Mouse (Mus musculus) cerebellum, adult 2 months (tissue): ENCODE results near the gene Atxn1. TPM values are rescaled to one million over a fixed set of nuclear protein-coding genes. Genes with fewer than 3 reads are reported as not detected.

Experiments used
- DNase-seq, 2 experiments: peaks; one replicate each; pipeline ENCODE4 v3.0.0; 2021
- H3K27ac ChIP-seq: fragments of 200-500 bp; 2 replicates; pipeline ENCODE4 v1.5.1; 2012; ENCODE audit warnings: low read length, control low read depth, inconsistent platforms; ENCODE audit not compliant: insufficient read depth
- H3K27me3 ChIP-seq: fragments of 200-500 bp; 2 replicates; pipeline ENCODE4 v1.6.1; 2012; ENCODE audit warnings: inconsistent platforms, mild to moderate bottlenecking, low read length, moderate library complexity; ENCODE audit not compliant: control insufficient read depth, insufficient read depth
- H3K4me1 ChIP-seq: fragments of 200-500 bp; 2 replicates; pipeline ENCODE4 v1.6.1; 2011; ENCODE audit warnings: low read length; ENCODE audit not compliant: control insufficient read depth, insufficient read depth
- H3K4me3 ChIP-seq: fragments of 200-500 bp; replicated peaks from 2 replicates; pipeline ENCODE3; 2011; ENCODE audit warnings: mild to moderate bottlenecking, low read depth, low read length, control low read depth; ENCODE audit not compliant: insufficient read depth
- CTCF ChIP-seq: fragments of 200-500 bp; IDR thresholded peaks from 2 replicates; pipeline ENCODE4 v1.5.1; 2011; ENCODE audit warnings: low read depth, mild to moderate bottlenecking, control low read depth, low read length, moderate library complexity, borderline replicate concordance; ENCODE audit not compliant: insufficient read depth
- POLR2A ChIP-seq: fragments of 200-500 bp; IDR thresholded peaks from 2 replicates; pipeline ENCODE4 v1.6.1; 2011; ENCODE audit warnings: low read length, control low read depth, borderline replicate concordance; ENCODE audit not compliant: insufficient read depth
- WGBS: fragments of 180-500 bp; shearing (Covaris S2); methylation state at CpG from one replicate; pipeline ENCODE4 v1.1.7; 2018; 5-methylcytosine and 5-hydroxymethylcytosine counted together
- polyA plus RNA-seq: library from polyadenylated mRNA; depleted of rRNA; stranded (reverse); fragments of >200 nt; gene quantifications from 2 replicates; pipeline ENCODE4 v1.2.3, GENCODE M21; 2012

Atxn1 gene
- polyA plus RNA-seq, 1 experiment: 16.9 TPM

- Histone ChIP-seq H3K27me3 (no peaks in the 10 kb centered on the region), H3K27ac (no peak overlapping the region), H3K4me3 (no peak overlapping the region), H3K4me1 (peaks cover 21% of the 10 kb centered on the region)
- no peak for DNase-seq
- TF ChIP-seq CTCF: no peak
- no peak for TF ChIP-seq POLR2A
- 81% methylated on average over 4 of the region's 4 CpGs for WGBS
Measured at GRCm38 (mm10) chr13:45904456-45904855, 60.4 kb downstream of the Atxn1 start.

GRCm38 (mm10) chr13:45903519-45904274 is 61.1 kb downstream of the Atxn1 start:
- Histone ChIP-seq H3K4me1 (peaks cover 21% of the 10 kb centered on the region), H3K27me3 (no peaks in the 10 kb centered on the region), H3K27ac (no peak overlapping the region), H3K4me3 (no peak overlapping the region)
- TF ChIP-seq CTCF (no peak), POLR2A (no peak)
- WGBS: 79% methylated on average over 12 of the region's 12 CpGs
- no peak for DNase-seq

GRCm38 (mm10) chr13:45902457-45902856 is 62.4 kb downstream of the Atxn1 start:
- WGBS: 97% methylated on average over 5 of the region's 5 CpGs
- Histone ChIP-seq H3K27me3 (no peaks in the 10 kb centered on the region), H3K27ac (no peak overlapping the region), H3K4me1 (peaks cover 11% of the 10 kb centered on the region), H3K4me3 (no peak overlapping the region)
- no peak for DNase-seq
- TF ChIP-seq POLR2A (no peak), CTCF (no peak)

GRCm38 (mm10) chr13:45900776-45901175 is 64.0 kb downstream of the Atxn1 start:
- 85% methylated on average over 8 of the region's 8 CpGs for WGBS
- Histone ChIP-seq H3K27me3 (no peaks in the 10 kb centered on the region), H3K4me1 (no peaks in the 10 kb centered on the region), H3K27ac (no peak overlapping the region), H3K4me3 (no peak overlapping the region)
- DNase-seq: no peak
- TF ChIP-seq CTCF (no peak), POLR2A (no peak)

GRCm38 (mm10) chr13:45897571-45897970 is 67.2 kb downstream of the Atxn1 start:
- no peaks in the 10 kb centered on the region for H3K27me3 ChIP-seq
- DNase-seq: no peak
- 56% methylated on average over 2 of the region's 2 CpGs for WGBS
- no peak overlapping the region for H3K4me3 ChIP-seq
- no peaks in the 10 kb centered on the region for H3K4me1 ChIP-seq
- TF ChIP-seq CTCF (no peak), POLR2A (no peak)
- H3K27ac ChIP-seq: no peak overlapping the region

GRCm38 (mm10) chr13:45894760-45895159 is 70.0 kb downstream of the Atxn1 start:
- H3K4me1 ChIP-seq: no peaks in the 10 kb centered on the region
- 83% methylated on average over 10 of the region's 10 CpGs for WGBS
- H3K4me3 ChIP-seq: no peak overlapping the region
- no peak overlapping the region for H3K27ac ChIP-seq
- DNase-seq: no peak
- no peaks in the 10 kb centered on the region for H3K27me3 ChIP-seq
- TF ChIP-seq CTCF (no peak), POLR2A (no peak)

- DNase-seq: no peak
- Histone ChIP-seq H3K4me1 (no peaks in the 10 kb centered on the region), H3K4me3 (no peak overlapping the region), H3K27ac (no peak overlapping the region), H3K27me3 (no peaks in the 10 kb centered on the region)
- TF ChIP-seq CTCF (no peak), POLR2A (no peak)
- 92% methylated on average over 6 of the region's 6 CpGs for WGBS
Measured at GRCm38 (mm10) chr13:45894234-45894633, 70.6 kb downstream of the Atxn1 start.

GRCm38 (mm10) chr13:45891073-45891472 is 73.7 kb downstream of the Atxn1 start:
- 95% methylated on average over 2 of the region's 2 CpGs for WGBS
- H3K4me1 ChIP-seq: no peaks in the 10 kb centered on the region
- TF ChIP-seq POLR2A (no peak), CTCF (no peak)
- H3K4me3 ChIP-seq: no peak overlapping the region
- DNase-seq: no peak
- no peaks in the 10 kb centered on the region for H3K27me3 ChIP-seq
- H3K27ac ChIP-seq: no peak overlapping the region
